8 mouse cellular contexts compared by ENCODE assay signal in the genomic region with DNA sequence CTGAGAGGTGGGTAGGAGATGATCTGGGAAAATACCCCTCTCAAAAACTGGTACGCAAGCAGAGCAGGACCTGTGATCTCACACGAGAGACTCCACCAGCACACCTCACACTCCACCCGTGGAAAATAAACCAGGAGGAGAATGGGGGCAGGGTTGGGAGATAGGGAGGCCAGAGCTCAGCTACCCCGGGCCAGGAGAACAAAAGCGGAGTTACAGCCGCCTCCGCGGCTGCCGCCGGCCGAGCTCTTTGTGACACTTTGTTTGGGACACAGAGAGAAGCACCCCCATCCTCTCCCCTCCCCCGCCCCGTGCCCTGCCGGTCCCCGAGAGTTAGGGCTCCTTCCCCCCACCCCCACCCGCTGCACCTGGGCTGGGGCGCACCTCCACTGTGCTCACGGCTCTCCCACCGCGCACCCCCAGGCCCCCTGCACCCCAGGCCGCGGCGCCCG. TPM values are rescaled to one million over a fixed set of nuclear protein-coding genes. Genes with fewer than 3 reads are reported as not detected.
A peak's percentile ranks its signal among the peaks of the same experiment; 100 is the strongest.
DNase-seq lines count a peak whose midpoint lies in the region; ATAC-seq and TF ChIP-seq lines count a peak whose summit lies in the region.
"Had no signal": no experiment of that assay in that cellular context is flagged by ENCODE, and none has a peak within 500 bp of the region (broad histone marks: within the 10 kb centered on the region; RNA-seq: fewer than 3 reads in every experiment).

No protein-coding gene starts in this region.

- H3K9me3 ChIP-seq in G1E (replicated peaks) = no peaks in the 10 kb centered on the region
- H3K9me3 ChIP-seq in liver, embryonic 14.5 days (ENCODE audit: control insufficient read depth, low read length) = no peaks in the 10 kb centered on the region

- no peak for TF ChIP-seq EP300 in liver, embryonic 14.5 days (IDR thresholded peaks at IDR 0.05; ENCODE audit: low read depth)

- peaks cover 46% of the 10 kb centered on the region for H3K36me3 ChIP-seq in G1E (replicated peaks)
- H3K36me3 ChIP-seq in liver, embryonic 14.5 days (replicated peaks; ENCODE audit: control insufficient read depth, insufficient read depth, low read depth) = no peaks in the 10 kb centered on the region

- no peak for TF ChIP-seq POLR2A in cortical plate, adult 2 months (IDR thresholded peaks at IDR 0.05; ENCODE audit: extremely low read depth, insufficient read depth, low read length)

- TF ChIP-seq CTCF in G1E (IDR thresholded peaks at IDR 0.05; ENCODE audit: low read depth, low read length) = no peak
- no peak for TF ChIP-seq CTCF in cortical plate, adult 2 months (IDR thresholded peaks at IDR 0.05; ENCODE audit: extremely low read depth, insufficient read depth, low read length)
- TF ChIP-seq CTCF in liver, embryonic 14.5 days (IDR thresholded peaks at IDR 0.05; ENCODE audit: low read depth) = no peak

- intact Hi-C loops in heart, postnatal 14 days (cut with DNase I) = no loop called here

- peak overlapping the region; percentile 71 for H3K4me3 ChIP-seq in G1E (ENCODE audit: low read depth, low read length)
- peak overlapping the region; percentile 4; the same call in 1 of the 2 replicates for H3K4me3 ChIP-seq in cortical plate, adult 2 months (ENCODE audit: insufficient read depth, low read length)
- H3K4me3 ChIP-seq in liver, embryonic 14.5 days (ENCODE audit: insufficient read depth in 1 of 2, low read depth in 2 of 2, low read length in 2 of 2) = peak overlapping the region; percentile 33 to 69

- H3K27me3 ChIP-seq in G1E (ENCODE audit: insufficient read depth, low read length) = no peaks in the 10 kb centered on the region
- H3K27me3 ChIP-seq in liver, embryonic 14.5 days (ENCODE audit: control insufficient read depth, insufficient read depth, low read length) = no peaks in the 10 kb centered on the region

- 0 out of 2 replicates have a peak overlapping the region, but pooled peaks have one; percentile 2 for H3K27ac ChIP-seq in cortical plate, adult 2 months (ENCODE audit: insufficient read depth, low read length)
- no peak overlapping the region for H3K27ac ChIP-seq in liver, embryonic 14.5 days

- ATAC-seq in G1E (ENCODE audit: extremely low read depth, insufficient number of reproducible peaks, low FRiP score, poor library complexity, severe bottlenecking) = no peak
- peak; percentile 3; the same call in 1 of the 2 replicates for ATAC-seq in liver, embryonic 14.5 days (ENCODE audit: insufficient read depth)
- ATAC-seq in megakaryocyte progenitor cell, adult 5-6 weeks (replicated peaks; ENCODE audit: poor library complexity) = no peak; the same call in 1 of the 2 replicates

- H3K4me2 ChIP-seq in liver, embryonic 14.5 days (ENCODE audit: low read depth) = peak overlapping the region; percentile 90

- DNase-seq in CD4-positive helper T cell, adult 2 months (ENCODE audit: low read depth, low spot score) = peak; percentile 56
- peak; percentile 46 for DNase-seq in G1E (ENCODE audit: low spot score)
- DNase-seq in heart, postnatal 14 days = peak; percentile 43 to 59
- no peak for DNase-seq in liver, embryonic 14.5 days (ENCODE audit: low read depth in 3 of 3, low spot score in 3 of 3)
- DNase-seq in retina, embryonic 14.5 days (ENCODE audit: low spot score) = peak; percentile 69

- peak overlapping the region; percentile 72 for H3K9ac ChIP-seq in liver, embryonic 14.5 days (replicated peaks)

- peaks cover 67% of the 10 kb centered on the region for H3K4me1 ChIP-seq in G1E (ENCODE audit: insufficient read depth, low read depth, low read length)
- 0 out of 2 replicates have a peak, but pooled peaks cover 1% of the 10 kb centered on the region for H3K4me1 ChIP-seq in cortical plate, adult 2 months (ENCODE audit: control insufficient read depth, insufficient read depth, low read length)
- H3K4me1 ChIP-seq in liver, embryonic 14.5 days (replicated peaks; ENCODE audit: control insufficient read depth in 2 of 2, insufficient read depth in 2 of 2, low read length in 1 of 2) = peaks cover 19 to 24% of the 10 kb centered on the region in 2 experiments

- WGBS in liver, embryonic 14.5 days (ENCODE audit: insufficient replicate concordance) = 10% methylated on average over 17 of the region's 24 CpGs

RNA-seq across cellular contexts. Expression of gene Tmem253, which starts 1.7 kb away (rescaled TPM):
- total RNA-seq in G1E (2014; fragmentation: Nextera tagmentation) (0.58 and 2.5 TPM in 2 replicates), G1E (2017) (0.12 and 0.27 TPM in 2 replicates)
- polyA plus RNA-seq in G1E (2012) = 0.19 and 0.29 TPM in 2 replicates
- 0.21 and 0.34 TPM in 2 replicates for polyA plus RNA-seq in cortical plate, adult 2 months (2012; rRNA removed)
- total RNA-seq in heart, postnatal 14 days (2021) = 1 to 10 TPM; 1.5 to 1.9 TPM
- 0.06 and 0.08 TPM in 2 replicates for polyA plus RNA-seq in liver, embryonic 14.5 days (2012; rRNA removed)
- 0.24 TPM in 1 of 2 replicates, not detected in the other for polyA plus RNA-seq in liver, embryonic 14.5 days (2014; fragmentation: Nextera tagmentation; extraction: Ambion mirVana)
- total RNA-seq in megakaryocyte progenitor cell, adult 5-6 weeks (2015) = 0.30 TPM in 1 of 2 replicates, not detected in the other
- total RNA-seq in megakaryocyte progenitor cell, adult 5-6 weeks (2017) = not detected in 2 replicates

RNA-seq across cellular contexts. Expression of gene Zfp219, which starts 6.7 kb away (rescaled TPM):
- 28.1 and 29.6 TPM in 2 replicates for total RNA-seq in G1E (2014; fragmentation: Nextera tagmentation)
- 16.4 and 16.9 TPM in 2 replicates for total RNA-seq in G1E (2017)
- 83.1 and 97.0 TPM in 2 replicates for polyA plus RNA-seq in G1E (2012)
- polyA plus RNA-seq in cortical plate, adult 2 months (2012; rRNA removed) = 51.3 and 54.3 TPM in 2 replicates
- 10 to 100 TPM; 32.0 to 33.6 TPM for total RNA-seq in heart, postnatal 14 days (2021)
- 9.7 and 10.4 TPM in 2 replicates for polyA plus RNA-seq in liver, embryonic 14.5 days (2012; rRNA removed)
- 7.4 and 9.8 TPM in 2 replicates for polyA plus RNA-seq in liver, embryonic 14.5 days (2014; fragmentation: Nextera tagmentation; extraction: Ambion mirVana)
- total RNA-seq in megakaryocyte progenitor cell, adult 5-6 weeks (2015) = 6.5 and 8.5 TPM in 2 replicates
- total RNA-seq in megakaryocyte progenitor cell, adult 5-6 weeks (2017) = 8.2 and 15.1 TPM in 2 replicates

RNA-seq across cellular contexts. Expression of gene Olfr221, which starts 28.5 kb away (rescaled TPM):
- not detected in 2 replicates for total RNA-seq in G1E (2014; fragmentation: Nextera tagmentation)
- 0.16 and 0.23 TPM in 2 replicates for total RNA-seq in G1E (2017)
- polyA plus RNA-seq in G1E (2012) = not detected in 2 replicates
- not detected in 2 replicates for polyA plus RNA-seq in cortical plate, adult 2 months (2012; rRNA removed)
- total RNA-seq in heart, postnatal 14 days (2021) = not detected
- polyA plus RNA-seq in liver, embryonic 14.5 days (2012; rRNA removed) = not detected in 2 replicates
- polyA plus RNA-seq in liver, embryonic 14.5 days (2014; fragmentation: Nextera tagmentation; extraction: Ambion mirVana) = not detected in 2 replicates
- not detected in 2 replicates for total RNA-seq in megakaryocyte progenitor cell, adult 5-6 weeks (2015)
- not detected in 2 replicates for total RNA-seq in megakaryocyte progenitor cell, adult 5-6 weeks (2017)
- total RNA-seq: heart, adult 18-20 months had no signal

RNA-seq across cellular contexts. Expression of gene Arhgef40, which starts 29.3 kb away (rescaled TPM):
- total RNA-seq in G1E (2014; fragmentation: Nextera tagmentation) (33.9 and 37.5 TPM in 2 replicates), G1E (2017) (3.1 and 3.4 TPM in 2 replicates)
- 30.3 and 32.2 TPM in 2 replicates for polyA plus RNA-seq in G1E (2012)
- polyA plus RNA-seq in cortical plate, adult 2 months (2012; rRNA removed) = 24.1 and 24.5 TPM in 2 replicates
- 10 to 100 TPM; 39.7 to 47.1 TPM for total RNA-seq in heart, postnatal 14 days (2021)
- 14.1 and 15.3 TPM in 2 replicates for polyA plus RNA-seq in liver, embryonic 14.5 days (2012; rRNA removed)
- 9.4 and 16.5 TPM in 2 replicates for polyA plus RNA-seq in liver, embryonic 14.5 days (2014; fragmentation: Nextera tagmentation; extraction: Ambion mirVana)
- 3.0 and 9.1 TPM in 2 replicates for total RNA-seq in megakaryocyte progenitor cell, adult 5-6 weeks (2015)
- total RNA-seq in megakaryocyte progenitor cell, adult 5-6 weeks (2017) = 5.0 and 15.2 TPM in 2 replicates

Comparison
In these comparisons a context has a peak if more than half of its experiments do, and no peak if none do; other contexts are left out.
1. DNase-seq: peak in CD4-positive helper T cell, adult 2 months (single experiment), G1E (single experiment), heart, postnatal 14 days (2 of 2) and retina, embryonic 14.5 days (single experiment); none in liver, embryonic 14.5 days (0 of 3).
2. H3K4me3 ChIP-seq: peak in every context shown above with its lines; median percentile 71 in G1E; 51 in liver, embryonic 14.5 days; 4 in cortical plate, adult 2 months.